ENCODE assay signal across 8 mouse cellular contexts in genomic region chr3:89410864-89411263, GRCm38 (mm10). TPM values are rescaled to one million over a fixed set of nuclear protein-coding genes. Genes with fewer than 3 reads are reported as not detected.
DNase-seq lines count a peak whose midpoint lies in the region; ATAC-seq and TF ChIP-seq lines count a peak whose summit lies in the region.

No protein-coding gene starts in this region.

- H3K27ac ChIP-seq in heart, embryonic 16.5 days (ENCODE audit: low read length): no peak overlapping the region
- H3K27ac ChIP-seq in bone marrow, adult 2 months (ENCODE audit: control insufficient read depth, insufficient read depth, low read depth, low read length, poor library complexity): no peak overlapping the region
- peak overlapping the region; percentile 40; the same call in 1 of the 2 replicates for H3K27ac ChIP-seq in hindbrain, embryonic 12.5 days
- no peak overlapping the region for H3K27ac ChIP-seq in midbrain, embryonic 11.5 days (ENCODE audit: low read depth, low read length)

- intact Hi-C loops in heart, postnatal 10 days (cut with DNase I): loop anchor here (1.0 to 2.0 kb wide), 2 partner anchors 16 to 33 kb away; partner anchors contain the start of gene Zbtb7b

- peak overlapping the region; percentile 85 for H3K4me2 ChIP-seq in heart, embryonic 16.5 days (ENCODE audit: low read depth, low read length)
- H3K4me2 ChIP-seq in hindbrain, embryonic 12.5 days (replicated peaks): peak overlapping the region; percentile 65
- H3K4me2 ChIP-seq in midbrain, embryonic 11.5 days: peak overlapping the region; percentile 73

- DNase-seq in heart, postnatal 10 days: no peak
- DNase-seq in midbrain, embryonic 11.5 days (ENCODE audit: low spot score, missing footprints): no peak
- no peak for DNase-seq in ovary, postnatal 36 days (ENCODE audit: low spot score)
- DNase-seq in adrenal gland, adult 2 months: no peak
- no peak for DNase-seq in B cell, adult 2 months

- H3K4me1 ChIP-seq in heart, embryonic 16.5 days (ENCODE audit: control insufficient read depth, insufficient read depth, low read length): peaks cover 7% of the 10 kb centered on the region
- H3K4me1 ChIP-seq in bone marrow, adult 2 months (ENCODE audit: control insufficient read depth, insufficient read depth, low read length): no peaks in the 10 kb centered on the region
- H3K4me1 ChIP-seq in hindbrain, embryonic 12.5 days: peaks cover 15% of the 10 kb centered on the region
- peaks cover 7% of the 10 kb centered on the region for H3K4me1 ChIP-seq in midbrain, embryonic 11.5 days (ENCODE audit: control insufficient read depth, insufficient read depth, low read length)

- H3K4me3 ChIP-seq in heart, embryonic 16.5 days (ENCODE audit: low read length): peak overlapping the region; percentile 81
- peak overlapping the region; percentile 73 for H3K4me3 ChIP-seq in bone marrow, adult 2 months (replicated peaks; ENCODE audit: control insufficient read depth, low read depth, low read length)
- peak overlapping the region; percentile 44 for H3K4me3 ChIP-seq in hindbrain, embryonic 12.5 days
- peak overlapping the region; percentile 50 for H3K4me3 ChIP-seq in midbrain, embryonic 11.5 days (ENCODE audit: low read depth, low read length)

- no peak for TF ChIP-seq POLR2A in bone marrow, adult 2 months (IDR thresholded peaks at IDR 0.05; ENCODE audit: borderline replicate concordance, control insufficient read depth, low read depth, low read length)

- ATAC-seq in heart, embryonic 16.5 days (replicated peaks; ENCODE audit: extremely low read depth, insufficient read depth, low FRiP score): no peak
- no peak for ATAC-seq in hindbrain, embryonic 12.5 days (ENCODE audit: low FRiP score)
- ATAC-seq in midbrain, embryonic 11.5 days (ENCODE audit: low FRiP score): no peak

- 76% methylated on average over 10 of the region's 10 CpGs for WGBS in heart, embryonic 16.5 days
- 77% methylated on average over 10 of the region's 10 CpGs for WGBS in bone marrow, adult 2 months
- 82% methylated on average over 10 of the region's 10 CpGs for WGBS in hindbrain, embryonic 12.5 days
- 81% methylated on average over 10 of the region's 10 CpGs for WGBS in midbrain, embryonic 11.5 days

- peaks cover 23% of the 10 kb centered on the region for H3K36me3 ChIP-seq in heart, embryonic 16.5 days (ENCODE audit: control insufficient read depth, insufficient read depth)
- peaks cover 20% of the 10 kb centered on the region for H3K36me3 ChIP-seq in hindbrain, embryonic 12.5 days
- peaks cover 12% of the 10 kb centered on the region; the same call in 1 of the 2 replicates for H3K36me3 ChIP-seq in midbrain, embryonic 11.5 days (ENCODE audit: control insufficient read depth, insufficient read depth, low read length)

- peak overlapping the region; percentile 81 for H3K9ac ChIP-seq in heart, embryonic 16.5 days (ENCODE audit: low read length)
- peak overlapping the region; percentile 60 for H3K9ac ChIP-seq in hindbrain, embryonic 12.5 days
- H3K9ac ChIP-seq in midbrain, embryonic 11.5 days (ENCODE audit: low read length): peak overlapping the region; percentile 47

- no peak for TF ChIP-seq CTCF in bone marrow, adult 2 months (IDR thresholded peaks at IDR 0.05; ENCODE audit: control insufficient read depth, insufficient read depth, low read length)

- H3K9me3 ChIP-seq in heart, embryonic 16.5 days (replicated peaks; ENCODE audit: control insufficient read depth, low read length): no peaks in the 10 kb centered on the region
- H3K9me3 ChIP-seq in hindbrain, embryonic 12.5 days (replicated peaks): no peaks in the 10 kb centered on the region
- no peaks in the 10 kb centered on the region for H3K9me3 ChIP-seq in midbrain, embryonic 11.5 days (ENCODE audit: control insufficient read depth, low read length)

- H3K27me3 ChIP-seq in heart, embryonic 16.5 days (ENCODE audit: control insufficient read depth, insufficient read depth, low read length): no peaks in the 10 kb centered on the region
- no peaks in the 10 kb centered on the region for H3K27me3 ChIP-seq in hindbrain, embryonic 12.5 days
- no peaks in the 10 kb centered on the region for H3K27me3 ChIP-seq in midbrain, embryonic 11.5 days (ENCODE audit: control insufficient read depth, insufficient read depth, low read length)

RNA-seq across cellular contexts. Expression of gene Flad1, which starts 0.8 kb away (rescaled TPM):
- 38.8 and 41.0 TPM in 2 replicates for polyA plus RNA-seq in heart, embryonic 16.5 days (2015; fragmentation: Nextera tagmentation; extraction: Ambion mirVana)
- 10 to 100 TPM; 44.4 TPM for total RNA-seq in heart, postnatal 10 days (2021)
- 9.7 and 17.6 TPM in 2 replicates for polyA plus RNA-seq in bone marrow, adult 2 months (2011; ENCODE audit: insufficient read depth, insufficient read length, low replicate concordance, missing spikeins)
- 36.1 and 36.9 TPM in 2 replicates for polyA plus RNA-seq in hindbrain, embryonic 12.5 days (2016; fragmentation: Nextera tagmentation; extraction: Ambion mirVana)
- 25.0 and 25.4 TPM in 2 replicates for polyA plus RNA-seq in midbrain, embryonic 11.5 days (2014; fragmentation: Nextera tagmentation; extraction: Ambion mirVana)
- 10 to 100 TPM; 32.2 to 50.7 TPM for total RNA-seq in adrenal gland, adult 2 months (2021)
- 33.2 and 45.2 TPM in 2 replicates for polyA plus RNA-seq in adrenal gland, adult 2 months (2012; rRNA removed)

RNA-seq across cellular contexts. Expression of gene Cks1b, which starts 7.3 kb away (rescaled TPM):
- polyA plus RNA-seq in heart, embryonic 16.5 days (2015; fragmentation: Nextera tagmentation; extraction: Ambion mirVana): 288 and 304 TPM in 2 replicates
- 10 to 100 TPM; 26.6 to 26.9 TPM for total RNA-seq in heart, postnatal 10 days (2021)
- polyA plus RNA-seq in bone marrow, adult 2 months (2011; ENCODE audit: insufficient read depth, insufficient read length, low replicate concordance, missing spikeins): 126 and 145 TPM in 2 replicates
- polyA plus RNA-seq in hindbrain, embryonic 12.5 days (2016; fragmentation: Nextera tagmentation; extraction: Ambion mirVana): 249 and 274 TPM in 2 replicates
- polyA plus RNA-seq in midbrain, embryonic 11.5 days (2014; fragmentation: Nextera tagmentation; extraction: Ambion mirVana): 420 and 441 TPM in 2 replicates
- total RNA-seq in adrenal gland, adult 2 months (2021): 10 to 100 TPM; 17.3 to 21.5 TPM
- polyA plus RNA-seq in adrenal gland, adult 2 months (2012; rRNA removed): 9.3 and 9.7 TPM in 2 replicates

RNA-seq across cellular contexts. Expression of gene Shc1, which starts 7.4 kb away (rescaled TPM):
- polyA plus RNA-seq in heart, embryonic 16.5 days (2015; fragmentation: Nextera tagmentation; extraction: Ambion mirVana): 67.7 and 72.3 TPM in 2 replicates
- total RNA-seq in heart, postnatal 10 days (2021): 10 to 100 TPM; 59.1 to 62.1 TPM
- polyA plus RNA-seq in bone marrow, adult 2 months (2011; ENCODE audit: insufficient read depth, insufficient read length, low replicate concordance, missing spikeins): 41.6 and 65.2 TPM in 2 replicates
- polyA plus RNA-seq in hindbrain, embryonic 12.5 days (2016; fragmentation: Nextera tagmentation; extraction: Ambion mirVana): 54.8 and 61.2 TPM in 2 replicates
- 23.4 and 26.2 TPM in 2 replicates for polyA plus RNA-seq in midbrain, embryonic 11.5 days (2014; fragmentation: Nextera tagmentation; extraction: Ambion mirVana)
- 100 to 1,000 TPM in 1 of 2 experiments, 10 to 100 TPM in 1; 69.6 to 113 TPM for total RNA-seq in adrenal gland, adult 2 months (2021)
- polyA plus RNA-seq in adrenal gland, adult 2 months (2012; rRNA removed): 62.6 and 67.4 TPM in 2 replicates

RNA-seq across cellular contexts. Expression of gene Lenep, which starts 8.3 kb away (rescaled TPM):
- polyA plus RNA-seq in heart, embryonic 16.5 days (2015; fragmentation: Nextera tagmentation; extraction: Ambion mirVana): 1.7 TPM in 1 of 2 replicates, not detected in the other
- under 1 TPM in 1 of 2 experiments, not detected in 1; 0.64 TPM for total RNA-seq in heart, postnatal 10 days (2021)
- 0.92 TPM in 1 of 2 replicates, not detected in the other for polyA plus RNA-seq in bone marrow, adult 2 months (2011; ENCODE audit: insufficient read depth, insufficient read length, low replicate concordance, missing spikeins)
- polyA plus RNA-seq in hindbrain, embryonic 12.5 days (2016; fragmentation: Nextera tagmentation; extraction: Ambion mirVana): 1.0 and 1.5 TPM in 2 replicates
- polyA plus RNA-seq in midbrain, embryonic 11.5 days (2014; fragmentation: Nextera tagmentation; extraction: Ambion mirVana): 0.52 TPM in 1 of 2 replicates, not detected in the other
- 1 to 10 TPM; 1.7 to 1.8 TPM for total RNA-seq in adrenal gland, adult 2 months (2021)
- polyA plus RNA-seq in adrenal gland, adult 2 months (2012; rRNA removed): 0.58 TPM in 1 of 2 replicates, not detected in the other

RNA-seq across cellular contexts. Expression of gene Zbtb7b, which starts 16.3 kb away (rescaled TPM):
- 1.7 and 2.6 TPM in 2 replicates for polyA plus RNA-seq in heart, embryonic 16.5 days (2015; fragmentation: Nextera tagmentation; extraction: Ambion mirVana)
- 10 to 100 TPM; 20.2 to 25.6 TPM for total RNA-seq in heart, postnatal 10 days (2021)
- 20.8 and 40.2 TPM in 2 replicates for polyA plus RNA-seq in bone marrow, adult 2 months (2011; ENCODE audit: insufficient read depth, insufficient read length, low replicate concordance, missing spikeins)
- 0.74 and 0.80 TPM in 2 replicates for polyA plus RNA-seq in hindbrain, embryonic 12.5 days (2016; fragmentation: Nextera tagmentation; extraction: Ambion mirVana)
- polyA plus RNA-seq in midbrain, embryonic 11.5 days (2014; fragmentation: Nextera tagmentation; extraction: Ambion mirVana): 0.27 and 0.32 TPM in 2 replicates
- total RNA-seq in adrenal gland, adult 2 months (2021): 100 to 1,000 TPM in 1 of 2 experiments, 10 to 100 TPM in 1; 84.0 to 102 TPM
- 117 and 121 TPM in 2 replicates for polyA plus RNA-seq in adrenal gland, adult 2 months (2012; rRNA removed)

Comparison
In these comparisons a context has a peak if more than half of its experiments do, and no peak if none do; other contexts are left out.
1. RNA of gene Cks1b, which starts 7.3 kb away (polyA plus RNA-seq): 420 to 441 TPM in midbrain, embryonic 11.5 days, 288 to 304 TPM in heart, embryonic 16.5 days, 249 to 274 TPM in hindbrain, embryonic 12.5 days and 126 to 145 TPM in bone marrow, adult 2 months; 9.3 to 9.7 TPM in adrenal gland, adult 2 months; every median in the first group is over 10 times any median in the second.
2. Peak in every context shown above with its lines, with median percentiles within 50 percentile points of each other: H3K4me2 ChIP-seq, H3K4me3 ChIP-seq and H3K9ac ChIP-seq.